Comparison of ENCODE assay signal across 11 mouse cellular contexts in the genomic region with DNA sequence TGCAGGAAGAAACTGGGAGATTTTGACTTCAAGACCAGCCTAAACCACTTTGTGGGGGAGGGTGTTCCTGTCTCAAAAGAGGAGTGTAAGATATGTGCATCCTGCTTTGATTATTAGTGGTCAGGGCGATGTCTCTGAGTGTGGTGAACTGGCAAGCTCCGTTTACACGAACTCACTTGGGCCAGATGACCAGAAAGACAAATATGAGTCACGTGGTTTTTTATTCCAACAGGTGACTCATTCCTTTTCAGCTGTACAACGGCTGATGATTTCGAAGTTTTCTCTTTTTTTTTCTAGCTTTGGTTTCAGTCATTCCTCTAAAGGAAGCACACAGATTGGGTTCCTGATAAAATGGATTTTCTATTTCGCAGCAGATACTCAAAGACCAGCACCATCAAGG. TPM values are rescaled to one million over a fixed set of nuclear protein-coding genes. Genes with fewer than 3 reads are reported as not detected.
DNase-seq lines count a peak whose midpoint lies in the region; ATAC-seq and TF ChIP-seq lines count a peak whose summit lies in the region.
"Had no signal": no experiment of that assay in that cellular context is flagged by ENCODE, and none has a peak within 500 bp of the region (broad histone marks: within the 10 kb centered on the region; RNA-seq: fewer than 3 reads in every experiment).

No protein-coding gene starts in this region.

- no peak for ATAC-seq in heart, embryonic 16.5 days (replicated peaks; ENCODE audit: extremely low read depth, insufficient read depth, low FRiP score)
- ATAC-seq in lung, embryonic 15.5 days (ENCODE audit: borderline replicate concordance, extremely low read depth, low FRiP score, low TSS enrichment) = no peak

- H3K4me2 ChIP-seq in heart, embryonic 16.5 days (ENCODE audit: low read depth, low read length) = peak overlapping the region; percentile 69
- H3K4me2 ChIP-seq in lung, embryonic 15.5 days = peak overlapping the region; percentile 52
- peak overlapping the region; percentile 77 for H3K4me2 ChIP-seq in myocyte (ENCODE audit: low read depth)

- no peaks in the 10 kb centered on the region for H3K9me3 ChIP-seq in heart, embryonic 16.5 days (replicated peaks; ENCODE audit: control insufficient read depth, low read length)
- no peaks in the 10 kb centered on the region for H3K9me3 ChIP-seq in lung, embryonic 15.5 days
- H3K9me3 ChIP-seq: neural tube, embryonic 12.5 days had no signal

- H3K36me3 ChIP-seq in heart, embryonic 16.5 days (ENCODE audit: control insufficient read depth, insufficient read depth) = no peaks in the 10 kb centered on the region
- no peaks in the 10 kb centered on the region for H3K36me3 ChIP-seq in lung, embryonic 15.5 days
- no peaks in the 10 kb centered on the region for H3K36me3 ChIP-seq in myocyte (ENCODE audit: control insufficient read depth, insufficient read depth)
- H3K36me3 ChIP-seq: neural tube, embryonic 12.5 days had no signal

- no peak for DNase-seq in heart, adult 18-20 months
- DNase-seq in lung, postnatal 4 days = no peak
- DNase-seq in Muller cell, postnatal 12 days (ENCODE audit: inconsistent ontology term) = peak; percentile 45
- no peak for DNase-seq in retina, postnatal 1 day
- DNase-seq in layer of hippocampus, adult 9-10 months (ENCODE audit: low spot score) = no peak

- H3K9ac ChIP-seq in heart, embryonic 16.5 days (ENCODE audit: low read length) = no peak overlapping the region
- H3K9ac ChIP-seq in lung, embryonic 15.5 days = no peak overlapping the region
- H3K9ac ChIP-seq: neural tube, embryonic 12.5 days had no signal

- H3K27me3 ChIP-seq in heart, embryonic 16.5 days (ENCODE audit: control insufficient read depth, insufficient read depth, low read length) = no peaks in the 10 kb centered on the region
- H3K27me3 ChIP-seq in lung, embryonic 15.5 days = no peaks in the 10 kb centered on the region
- no peaks in the 10 kb centered on the region for H3K27me3 ChIP-seq in myocyte (ENCODE audit: control insufficient read depth, insufficient read depth, insufficient read length)

- peak overlapping the region; percentile 40; the same call in 1 of the 2 replicates for H3K4me3 ChIP-seq in heart, embryonic 16.5 days (ENCODE audit: low read length)
- no peak overlapping the region for H3K4me3 ChIP-seq in lung, embryonic 15.5 days
- peak overlapping the region; percentile 0 for H3K4me3 ChIP-seq in myocyte
- H3K4me3 ChIP-seq: neural tube, embryonic 12.5 days had no signal

- peaks cover 17% of the 10 kb centered on the region for H3K4me1 ChIP-seq in heart, embryonic 16.5 days (ENCODE audit: control insufficient read depth, insufficient read depth, low read length)
- peaks cover 13% of the 10 kb centered on the region; the same call in 1 of the 2 replicates for H3K4me1 ChIP-seq in lung, embryonic 15.5 days
- H3K4me1 ChIP-seq: neural tube, embryonic 12.5 days had no signal

- TF ChIP-seq POLR2A in myocyte (IDR thresholded peaks at IDR 0.05; ENCODE audit: insufficient read length, low read depth) = no peak

- WGBS in heart, embryonic 16.5 days = 50% methylated on average over 7 of the region's 7 CpGs
- WGBS in lung, embryonic 15.5 days = 59% methylated on average over 7 of the region's 7 CpGs

- H3K79me2 ChIP-seq in myocyte (ENCODE audit: control insufficient read depth, insufficient read depth) = no peaks in the 10 kb centered on the region

- no peak overlapping the region for H3K27ac ChIP-seq in heart, embryonic 16.5 days (ENCODE audit: low read length)
- H3K27ac ChIP-seq in lung, embryonic 15.5 days = no peak overlapping the region
- H3K27ac ChIP-seq: neural tube, embryonic 12.5 days had no signal

- no peak overlapping the region for H3ac ChIP-seq in myocyte (ENCODE audit: control insufficient read depth, insufficient read length)

TF ChIP-seq in myocyte, 11 proteins besides CTCF, POLR2A, EP300 and RAD21:
- TF ChIP-seq REST (IDR thresholded peaks at IDR 0.05; ENCODE audit: insufficient read depth, insufficient read length) = no peak
- TF ChIP-seq USF1 (IDR thresholded peaks at IDR 0.05; ENCODE audit: low read depth) = peak; percentile 80
- no peak for TF ChIP-seq CEBPB (IDR thresholded peaks at IDR 0.05; ENCODE audit: insufficient read depth, poor library complexity, severe bottlenecking)
- TF ChIP-seq POLR2AphosphoS2 (IDR thresholded peaks at IDR 0.05; ENCODE audit: insufficient read length, low read depth) = no peak

RNA-seq across cellular contexts. Expression of gene Mcoln2, which starts 27.7 kb away (rescaled TPM):
- 0.97 and 3.2 TPM in 2 replicates for polyA plus RNA-seq in heart, embryonic 16.5 days (2015; fragmentation: Nextera tagmentation; extraction: Ambion mirVana)
- under 1 TPM in 1 of 2 experiments, not detected in 1; 0.57 TPM for total RNA-seq in heart, adult 18-20 months (2021)
- polyA plus RNA-seq in lung, embryonic 15.5 days (2015; fragmentation: Nextera tagmentation; extraction: Ambion mirVana) = 0.91 and 2.3 TPM in 2 replicates
- not detected for polyA plus RNA-seq in myocyte (2012; fragmentation: generic; extraction: Trizol)
- total RNA-seq: adrenal gland, adult 2 months; layer of hippocampus, postnatal 10 days had no signal
- polyA plus RNA-seq: adrenal gland, adult 2 months had no signal

RNA-seq across cellular contexts. Expression of gene Lpar3, which starts 43.5 kb away (rescaled TPM):
- polyA plus RNA-seq in heart, embryonic 16.5 days (2015; fragmentation: Nextera tagmentation; extraction: Ambion mirVana) = 36.0 and 43.7 TPM in 2 replicates
- under 1 TPM; 0.10 to 0.41 TPM for total RNA-seq in heart, adult 18-20 months (2021)
- 2.4 and 2.5 TPM in 2 replicates for polyA plus RNA-seq in lung, embryonic 15.5 days (2015; fragmentation: Nextera tagmentation; extraction: Ambion mirVana)
- polyA plus RNA-seq in myocyte (2012; fragmentation: generic; extraction: Trizol) = 0.22 TPM

Comparison
In these comparisons a context has a peak if more than half of its experiments do, and no peak if none do; other contexts are left out.
1. RNA of gene Lpar3, which starts 43.5 kb away (polyA plus RNA-seq): 36.0 to 43.7 TPM in heart, embryonic 16.5 days; 2.4 to 2.5 TPM in lung, embryonic 15.5 days and 0.22 TPM in myocyte (single experiment); every median in the first group is over 10 times any median in the second.
2. Peak in every context shown above with its lines, with median percentiles within 50 percentile points of each other: H3K4me2 ChIP-seq.